Mouse (Mus musculus) ES-Bruce4 (cell line): ENCODE data around the gene Dynlrb1.

Experiments
- CTCF ChIP-seq: IDR thresholded peaks from one replicate; pipeline ENCODE4 v1.8.1; 2011; ENCODE audit warnings: low read depth, low read length
- POLR2A ChIP-seq: IDR thresholded peaks from one replicate; pipeline ENCODE4 v1.8.1; 2011; ENCODE audit warnings: low read length; ENCODE audit not compliant: insufficient read depth

DNA sequence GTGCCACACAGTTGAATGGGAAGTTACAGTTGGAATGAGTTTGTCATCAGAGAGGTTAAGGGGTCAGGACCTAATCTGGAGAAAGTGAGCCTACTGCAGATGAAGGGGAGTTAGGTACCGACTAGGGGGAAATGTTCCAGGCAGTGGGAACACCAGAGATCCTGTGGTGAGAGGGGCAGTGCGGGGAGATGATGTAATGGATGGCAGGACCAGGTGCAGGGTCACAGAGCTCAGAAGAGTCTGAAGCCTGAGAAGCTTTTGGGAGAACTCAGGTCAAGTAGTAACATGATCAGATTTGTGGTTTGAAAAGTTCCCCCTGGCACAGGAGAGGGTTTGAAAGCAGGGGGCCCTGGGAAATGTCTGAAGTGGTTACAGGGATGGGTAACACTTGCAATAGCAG lies 43.8 kb downstream of the Dynlrb1 start:
- TF ChIP-seq CTCF (no peak), POLR2A (no peak)
